Mouse (Mus musculus) large intestine, adult 2 months (tissue): ENCODE data around the gene Gpr141. TPM values are rescaled to one million over a fixed set of nuclear protein-coding genes. Genes with fewer than 3 reads are reported as not detected.
"Not testable (repeated sequence)": the region's sequence is repeated elsewhere in the genome, so short reads cannot be mapped to it uniquely, and the experiment has no call there.

Experiments
- DNase-seq: peaks from one replicate; pipeline ENCODE4 v3.0.0-alpha.2; 2012; ENCODE audit warnings: low read depth, low spot score
- WGBS: fragments of 180-500 bp; shearing (Covaris S2); methylation state at CpG from one replicate; pipeline ENCODE4 v1.1.7; 2018; 5-methylcytosine and 5-hydroxymethylcytosine counted together
- polyA plus RNA-seq: library from polyadenylated mRNA; depleted of rRNA; stranded (reverse); fragments of >200 nt; gene quantifications from 2 replicates; pipeline ENCODE4 v1.2.3, GENCODE M21; 2012; rRNA removed

Gene Gpr141
- 0.10 and 0.62 TPM in 2 replicates for polyA plus RNA-seq

GRCm38 (mm10) chr13:19824071-19824470 lies at the start of gene Gpr141:
Gene Gpr141 (minus strand): TSS chr13:19824257.
- WGBS = 50% methylated on average over 3 of the region's 3 CpGs
- no peak for DNase-seq

- no peak for DNase-seq
Observed at GRCm38 (mm10) chr13:19864241-19864640, 40.2 kb upstream of the Gpr141 start.

DNA sequence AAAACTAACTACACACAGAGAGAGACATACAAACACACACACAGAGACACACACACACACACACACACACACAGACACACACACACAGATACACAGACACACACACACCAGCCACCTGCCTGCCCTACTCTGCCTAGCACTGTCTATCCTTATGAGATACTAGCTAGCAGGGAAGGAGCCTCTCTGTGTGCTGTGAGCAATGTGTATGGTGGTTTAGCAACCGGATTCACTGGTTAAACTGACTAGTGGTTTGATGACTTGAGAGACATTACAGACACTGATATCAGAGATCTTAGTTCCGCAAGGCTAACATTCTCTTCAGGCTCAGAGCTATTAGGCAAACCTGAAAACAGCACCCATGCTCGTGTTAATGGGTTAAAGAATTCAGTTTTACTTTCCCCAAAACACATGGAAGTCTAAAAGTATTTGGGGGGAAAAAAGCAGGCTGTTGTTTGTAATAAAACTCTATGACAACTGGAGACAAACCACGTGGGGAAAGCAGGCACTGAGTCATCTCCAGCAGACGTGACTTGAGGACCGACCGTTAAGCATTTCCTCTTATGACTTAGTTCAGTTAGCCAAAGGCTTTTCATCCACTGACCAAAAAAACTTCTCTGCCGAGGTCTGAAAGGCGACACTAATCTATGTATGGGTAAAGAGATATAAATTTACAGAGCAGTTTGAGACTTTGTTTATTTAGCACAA lies 30.7 kb upstream of the Gpr141 start:
- 38% methylated on average over 9 of the region's 9 CpGs for whole genome bisulfite sequencing
- DNase-seq = no peak

GRCm38 (mm10) chr13:19854049-19854448 lies 30.0 kb upstream of the Gpr141 start:
- 57% methylated on average over 2 of the region's 2 CpGs for WGBS
- no peak for DNase-seq

GRCm38 (mm10) chr13:19843448-19843847 lies 19.4 kb upstream of the Gpr141 start:
- WGBS = 87% methylated on average over 2 of the region's 2 CpGs
- DNase-seq = no peak

DNA sequence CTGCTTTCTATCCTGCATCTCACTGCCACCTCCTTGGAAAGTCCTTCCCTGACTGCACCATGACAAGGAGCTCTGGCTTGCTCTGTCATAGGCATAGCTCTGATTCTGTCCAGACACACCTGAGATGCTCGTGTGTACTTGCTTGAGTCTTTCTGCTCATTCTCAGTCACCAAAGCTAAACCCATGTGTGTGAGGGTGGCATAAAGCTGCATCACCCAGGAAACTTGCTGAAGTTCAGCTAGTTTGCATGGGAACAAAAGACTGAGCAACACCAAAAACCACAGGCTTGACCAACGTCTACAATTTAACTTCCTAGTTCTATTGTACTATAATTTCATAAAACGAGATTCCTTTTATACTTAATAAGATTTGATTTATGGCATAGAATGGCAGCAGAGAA lies 18.6 kb upstream of the Gpr141 start:
- 57% methylated on average over 3 of the region's 3 CpGs for WGBS
- DNase-seq = no peak

GRCm38 (mm10) chr13:19841615-19842014 lies 17.6 kb upstream of the Gpr141 start:
- no peak for DNase-seq
- 61% methylated on average over 5 of the region's 5 CpGs for WGBS

DNA sequence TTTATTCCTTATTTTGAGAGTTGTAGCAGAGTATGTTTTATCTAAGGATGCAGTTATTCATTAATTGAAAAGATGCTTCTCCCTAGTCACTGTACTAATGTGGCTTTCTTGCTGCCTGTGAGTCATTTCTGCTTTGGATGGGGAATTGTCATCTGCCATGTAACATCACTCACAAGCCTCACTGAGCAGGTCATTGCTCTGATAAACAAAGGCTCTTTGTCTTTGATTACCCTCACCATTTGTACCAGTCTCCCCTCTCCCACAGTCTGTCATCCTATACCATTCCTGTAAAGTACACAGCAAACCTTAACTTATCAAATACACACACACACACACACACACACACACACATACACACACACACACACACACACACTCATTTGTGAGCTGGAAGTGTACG lies 16.1 kb upstream of the Gpr141 start:
- no peak for DNase-seq
- WGBS = 44% methylated on average over 1 of the region's 1 CpGs

DNA sequence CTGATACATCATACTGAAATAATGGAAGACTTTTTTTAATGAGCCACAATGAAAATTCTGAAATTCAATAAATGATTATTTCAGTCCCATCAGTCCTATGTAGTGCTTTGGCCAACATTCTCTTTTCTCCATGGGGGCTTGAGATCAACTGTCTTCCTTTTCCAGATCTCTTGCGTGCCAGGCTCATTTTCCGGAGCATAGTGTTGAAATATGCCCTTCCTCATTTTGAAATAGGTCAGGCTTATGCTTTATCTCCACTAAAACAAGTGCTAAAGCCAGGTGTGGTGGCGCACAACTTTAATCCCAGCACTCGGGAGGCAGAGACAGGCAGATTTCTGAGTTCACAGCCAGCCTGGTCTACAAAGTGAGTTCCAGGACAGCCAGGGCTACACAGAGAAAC lies 6.5 kb upstream of the Gpr141 start:
- 90% methylated on average over 4 of the region's 4 CpGs for WGBS
- DNase-seq = no peak

DNA sequence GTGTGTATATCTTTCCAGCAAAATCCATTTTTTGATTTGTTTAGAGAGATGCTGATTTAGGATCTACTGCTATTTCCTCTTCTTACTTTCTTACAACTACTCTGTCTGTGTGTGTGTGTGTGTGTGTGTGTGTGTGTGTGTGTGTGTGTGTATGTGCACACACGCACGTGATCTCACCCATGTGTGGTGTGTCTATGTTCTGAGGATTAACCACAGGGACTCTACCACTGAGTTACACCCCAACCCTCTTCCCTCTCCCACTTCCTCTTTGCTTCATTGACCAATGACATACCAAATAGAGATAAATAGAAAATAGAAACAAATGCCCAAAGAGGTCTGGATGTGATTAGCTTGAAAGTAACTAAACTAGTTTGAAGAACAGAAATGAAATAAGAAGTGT lies 4.0 kb upstream of the Gpr141 start:
- WGBS = 69% methylated on average over 2 of the region's 2 CpGs
- DNase-seq = no peak

- DNase-seq = no peak
Observed at GRCm38 (mm10) chr13:19821639-19822038, 2.4 kb downstream of the Gpr141 start.

GRCm38 (mm10) chr13:19819926-19820325 lies 4.1 kb downstream of the Gpr141 start:
- no peak for DNase-seq

GRCm38 (mm10) chr13:19819243-19819642 lies 4.8 kb downstream of the Gpr141 start:
- 37% methylated on average over 2 of the region's 2 CpGs for WGBS
- DNase-seq = no peak

More at GRCm38 (mm10) chr13:19819926-19820325, 4.1 kb downstream of the Gpr141 start:
- WGBS = 88% methylated on average over 4 of the region's 4 CpGs

DNA sequence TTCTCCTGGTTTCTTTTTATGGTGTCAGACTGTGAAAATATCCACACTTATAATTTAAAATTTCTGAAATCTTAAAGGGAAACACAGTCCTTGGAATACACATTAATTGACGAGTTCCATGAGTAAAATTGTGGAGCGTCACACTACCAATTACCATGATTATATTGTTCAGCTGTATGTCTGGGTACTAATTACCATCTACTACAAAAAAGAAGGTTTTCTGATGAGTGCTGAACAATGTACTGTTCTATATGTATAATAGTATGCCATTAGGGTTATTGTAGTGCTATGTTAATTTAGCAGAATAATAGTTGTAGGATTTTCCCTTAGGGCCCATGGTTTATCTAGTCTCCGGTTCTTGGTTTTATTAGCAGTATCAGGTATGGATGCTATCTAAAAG lies 29.1 kb downstream of the Gpr141 start:
- no peak for DNase-seq
- 93% methylated on average over 3 of the region's 3 CpGs for WGBS

DNA sequence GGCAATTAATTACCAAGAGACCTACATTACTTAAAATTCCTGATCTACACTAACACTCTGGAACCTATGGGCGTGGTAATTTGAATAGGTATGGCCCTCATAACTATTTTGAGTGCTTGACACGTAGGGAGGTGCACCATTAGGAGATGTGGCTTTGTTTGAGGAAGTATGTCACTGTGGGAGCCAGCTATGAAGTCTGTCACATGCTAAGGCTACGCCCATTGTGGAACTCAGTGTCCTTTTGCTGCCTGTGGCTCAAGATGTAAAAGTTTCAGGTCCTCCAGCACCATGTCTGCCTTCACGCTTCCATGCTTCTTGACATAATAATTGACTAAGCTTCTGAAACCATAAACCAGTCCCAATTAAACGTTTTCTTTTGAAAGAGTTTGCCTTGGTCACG lies 29.6 kb downstream of the Gpr141 start:
- DNase-seq = no peak
- WGBS = 64% methylated on average over 6 of the region's 6 CpGs

DNA sequence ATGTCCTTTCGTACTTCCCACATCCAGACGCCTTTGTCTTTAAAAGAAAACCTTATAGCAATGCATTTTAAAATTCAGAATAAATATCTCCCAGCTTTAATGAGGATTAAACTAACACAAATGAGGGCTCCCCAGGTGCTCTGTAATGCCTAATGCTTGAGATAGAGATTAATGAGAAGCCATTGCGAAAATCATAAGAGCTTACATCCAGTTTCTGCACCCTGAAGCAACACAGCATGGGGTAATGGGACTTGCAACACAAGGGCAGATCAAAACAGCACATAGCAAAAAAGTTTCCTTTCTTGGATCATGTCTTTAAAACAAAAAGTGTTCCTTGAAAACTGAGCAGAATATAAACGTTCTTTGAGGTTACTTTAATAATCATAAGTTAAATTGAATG lies 30.3 kb downstream of the Gpr141 start:
- 84% methylated on average over 4 of the region's 4 CpGs for WGBS

DNA sequence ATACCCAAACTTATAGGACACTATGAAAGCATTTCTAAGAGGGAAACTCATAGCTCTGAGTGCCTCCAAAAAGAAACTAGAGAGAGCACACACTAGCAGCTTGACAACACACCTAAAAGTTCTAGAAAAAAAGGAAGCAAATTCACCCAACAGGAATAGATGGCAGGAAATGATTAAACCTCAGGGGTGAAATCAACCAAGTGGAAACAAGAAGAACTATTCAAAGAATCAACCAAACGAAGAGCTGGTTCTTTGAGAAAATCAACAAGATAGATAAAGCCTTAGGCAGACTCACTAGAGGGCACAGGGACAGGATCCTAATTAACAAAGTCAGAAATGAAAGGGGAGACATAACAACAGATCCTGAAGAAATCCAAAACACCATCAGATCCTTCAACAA lies 36.1 kb downstream of the Gpr141 start:
- not testable (repeated sequence) for DNase-seq
- WGBS = 68% methylated on average over 1 of the region's 1 CpGs

More for the DNA sequence above, 30.3 kb downstream of the Gpr141 start:
- no peak for DNase-seq

DNA sequence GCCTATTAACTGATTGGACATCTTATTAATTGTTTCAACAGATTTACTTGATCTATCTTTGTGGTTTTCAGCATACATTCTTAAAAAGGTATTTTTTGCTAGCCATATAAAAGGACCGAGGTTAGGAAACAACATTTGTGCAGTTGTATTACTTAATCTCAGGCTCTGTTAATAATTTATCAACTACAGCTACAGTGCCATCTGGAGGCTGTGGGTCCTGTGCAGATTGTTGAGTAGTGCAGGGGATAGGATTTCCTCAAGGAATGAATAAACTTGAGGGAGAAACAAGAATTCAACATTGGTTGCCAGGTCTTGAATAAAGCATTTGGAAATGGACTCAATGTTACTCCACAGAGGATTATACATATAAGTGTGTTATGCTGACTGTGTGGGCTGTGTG lies 53.9 kb downstream of the Gpr141 start:
- 27% methylated on average over 1 of the region's 1 CpGs for WGBS
- DNase-seq = no peak

DNA sequence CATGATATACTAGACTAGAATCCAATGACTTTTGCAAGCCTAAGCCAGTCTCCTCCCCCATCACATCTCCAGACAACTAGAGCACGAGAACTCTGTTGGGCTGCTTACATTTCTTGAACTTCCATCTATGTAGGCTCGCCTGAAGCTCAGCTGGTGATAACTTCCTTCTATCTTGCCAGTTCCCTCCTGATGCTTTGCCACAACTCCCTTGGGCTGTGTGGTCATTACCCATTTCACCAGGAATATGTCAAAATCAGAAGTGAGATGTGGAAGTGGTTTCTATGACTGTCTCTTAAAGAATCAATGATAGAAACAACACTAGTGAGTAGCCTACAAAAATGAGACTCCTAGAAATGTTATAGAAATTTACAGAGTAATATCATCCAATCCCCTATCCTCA lies 56.9 kb downstream of the Gpr141 start:
- WGBS = 69% methylated on average over 2 of the region's 2 CpGs
- no peak for DNase-seq

GRCm38 (mm10) chr13:19764276-19764675 lies 59.8 kb downstream of the Gpr141 start:
- 78% methylated on average over 4 of the region's 4 CpGs for WGBS

DNA sequence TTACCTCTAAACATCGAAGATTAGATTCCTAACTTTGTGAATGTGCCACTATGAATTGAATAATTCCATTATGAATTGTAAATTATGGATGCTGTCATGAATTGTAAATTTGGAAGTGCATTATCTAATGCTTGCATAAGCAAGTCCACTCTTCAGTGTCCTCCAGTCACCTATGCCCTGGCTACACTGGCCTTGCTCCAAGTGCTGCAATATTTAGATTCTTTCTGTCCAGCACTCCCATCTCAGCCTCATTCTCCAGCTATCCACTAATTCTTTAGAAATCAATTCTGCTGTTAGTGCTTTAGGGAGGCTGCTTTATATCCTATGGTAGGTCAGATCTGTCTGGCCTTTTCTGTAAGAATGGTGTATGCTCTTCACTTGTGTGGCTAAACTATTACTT lies 60.8 kb downstream of the Gpr141 start:
- WGBS = 85% methylated on average over 1 of the region's 1 CpGs
- no peak for DNase-seq

More at GRCm38 (mm10) chr13:19764276-19764675, 59.8 kb downstream of the Gpr141 start:
- no peak for DNase-seq

GRCm38 (mm10) chr13:19745741-19746140 lies 78.3 kb downstream of the Gpr141 start:
- WGBS = 59% methylated on average over 2 of the region's 2 CpGs
- no peak for DNase-seq
